Mouse (Mus musculus) heart, postnatal 4 days (tissue): ENCODE measurements around the gene Ndufa3. TPM values are rescaled to one million over a fixed set of nuclear protein-coding genes. Genes with fewer than 3 reads are reported as not detected.

Experiments used
- DNase-seq: peaks from one replicate; pipeline ENCODE4 v3.0.0; 2021
- total RNA-seq, 2 experiments: library from RNA; stranded (reverse); gene quantifications; 2 replicates each; pipeline ENCODE4 v1.2.3; 2021

Ndufa3 gene
- total RNA-seq, 2 experiments from 2014 or later, result 1,232 to 1,303 TPM

- DNase-seq, result no peak
These were observed 6.2 kb upstream of the Ndufa3 start for GRCm38 (mm10) chr7:3611006-3611405.

GRCm38 (mm10) chr7:3614021-3614420 is 3.2 kb upstream of the Ndufa3 start:
- DNase-seq, result no peak

- DNase-seq, result no peak
These were observed 1.1 kb upstream of the Ndufa3 start, which contains the start of gene Oscar for GRCm38 (mm10) chr7:3616057-3616388. Gene Oscar (minus strand): TSS chr7:3616157.

- no peak for DNase-seq
These were observed 558 bp upstream of the Ndufa3 start for GRCm38 (mm10) chr7:3616389-3617241.

- DNase-seq, result no peak
These were observed 11.9 kb downstream of the Ndufa3 start for GRCm38 (mm10) chr7:3629030-3629429.

- peak; percentile 91 for DNase-seq
These were observed 12.6 kb downstream of the Ndufa3 start, which contains the start of the genes Tfpt and Prpf31 for GRCm38 (mm10) chr7:3629543-3630477. Gene Tfpt (minus strand): TSS chr7:3629929. Gene Prpf31 (plus strand): TSS chr7:3629985.

- no peak for DNase-seq
These were observed 13.3 kb downstream of the Ndufa3 start for GRCm38 (mm10) chr7:3630478-3630815.

- DNase-seq, result no peak
These were observed 26.2 kb downstream of the Ndufa3 start for GRCm38 (mm10) chr7:3643412-3643811.

- no peak for DNase-seq
These were observed 26.7 kb downstream of the Ndufa3 start for GRCm38 (mm10) chr7:3643843-3644242.

- no peak for DNase-seq
These were observed 27.1 kb downstream of the Ndufa3 start for GRCm38 (mm10) chr7:3644348-3644671.

- peak; percentile 98 for DNase-seq
These were observed 27.7 kb downstream of the Ndufa3 start, which contains the start of gene Cnot3 for GRCm38 (mm10) chr7:3644672-3645487. Gene Cnot3 (plus strand): TSS chr7:3645268.

- DNase-seq, result no peak
These were observed 28.4 kb downstream of the Ndufa3 start for GRCm38 (mm10) chr7:3645488-3646025.

GRCm38 (mm10) chr7:3646188-3646587 is 29.0 kb downstream of the Ndufa3 start:
- no peak for DNase-seq

- no peak for DNase-seq
These were observed 29.5 kb downstream of the Ndufa3 start for GRCm38 (mm10) chr7:3646641-3647040.

GRCm38 (mm10) chr7:3656966-3657365 is 39.8 kb downstream of the Ndufa3 start:
- no peak for DNase-seq

- DNase-seq, result no peak
These were observed 41.4 kb downstream of the Ndufa3 start for GRCm38 (mm10) chr7:3658578-3658977.

GRCm38 (mm10) chr7:3664524-3665214 is 47.5 kb downstream of the Ndufa3 start:
- DNase-seq, result peak; percentile 24

- DNase-seq, result peak; percentile 97
These were observed 48.3 kb downstream of the Ndufa3 start, which contains the start of gene Leng1 for GRCm38 (mm10) chr7:3665215-3666114. Gene Leng1 (minus strand): TSS chr7:3665840.

GRCm38 (mm10) chr7:3666921-3667391 is 49.8 kb downstream of the Ndufa3 start:
- DNase-seq, result peak; percentile 36
